Mouse (Mus musculus): Measurements from ENCODE around the gene Nipbl.

- TF ChIP-seq CTCF (IDR thresholded peaks at IDR 0.05; ENCODE audit: borderline replicate concordance, insufficient read depth, low read length) (no peak), POLR2A (IDR thresholded peaks at IDR 0.05; ENCODE audit: low read depth, low read length) (no peak)
Observed at GRCm38 (mm10) chr15:8268231-8268630, 176.0 kb downstream of the Nipbl start.

Measured in embryonic fibroblast, embryonic 13.5 days (primary cell).